Mouse (Mus musculus) embryonic fibroblast, embryonic 13.5 days (primary cell): ENCODE measurements around the gene Rap1gap.
A peak's percentile ranks its signal among the peaks of the same experiment; 100 is the strongest.

ENCODE experiments used
- CTCF ChIP-seq: IDR thresholded peaks from 2 replicates; pipeline ENCODE4 v1.5.1; 2011; ENCODE audit warnings: mild to moderate bottlenecking, control low read depth, low read length, moderate library complexity, borderline replicate concordance; ENCODE audit not compliant: insufficient read depth
- POLR2A ChIP-seq: IDR thresholded peaks from 2 replicates; pipeline ENCODE4 v1.6.1; 2011; ENCODE audit warnings: low read depth, mild to moderate bottlenecking, control low read depth, low read length, moderate library complexity

DNA sequence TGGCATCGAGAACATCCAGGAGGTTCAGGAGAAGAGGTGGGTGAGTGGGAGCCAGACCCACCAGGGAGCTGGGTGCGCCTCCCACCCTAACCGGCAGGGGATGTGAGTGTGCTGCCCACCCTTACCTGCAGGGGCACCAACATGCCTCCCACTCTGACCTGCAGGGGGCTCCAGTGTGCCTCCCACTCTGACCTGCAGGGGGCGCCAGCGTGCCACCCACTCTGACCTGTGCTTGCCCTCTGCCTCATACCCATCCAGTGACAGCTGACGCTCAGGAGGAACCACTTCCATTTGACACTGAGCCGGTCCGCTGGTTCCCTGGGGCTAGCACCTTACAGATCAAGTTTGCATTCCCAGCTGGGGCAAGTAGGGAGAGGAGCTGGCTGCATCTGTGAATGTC is 60.2 kb downstream of the Rap1gap start:
- TF ChIP-seq POLR2A (no peak), CTCF (peak; percentile 91)
